Mouse (Mus musculus): ENCODE data around the gene Olfr1352.
"Not testable (repeated sequence)": the region's sequence is repeated elsewhere in the genome, so short reads cannot be mapped to it uniquely, and the experiment has no call there.

The Olfr1352 gene

GRCm38 (mm10) chr10:78980750-78981149, at the start of gene Olfr1352:
TSS of gene Olfr1352 (plus strand) at chr10:78981050.
- DNase-seq (ENCODE audit: low spot score in 2 of 2): no peak

- not testable (repeated sequence) for DNase-seq (ENCODE audit: low spot score in 2 of 2)
These were observed 30.5 kb upstream of the Olfr1352 start, which contains the start of gene Olfr8 for GRCm38 (mm10) chr10:78950336-78950735. TSS of gene Olfr8 (plus strand) at chr10:78950636.

GRCm38 (mm10) chr10:78963009-78963408, 17.8 kb upstream of the Olfr1352 start, which contains the start of gene Olfr1353:
TSS of gene Olfr1353 (plus strand) at chr10:78963309.
- DNase-seq (ENCODE audit: low spot score in 2 of 2): not testable (repeated sequence)

GRCm38 (mm10) chr10:79012172-79012571, 31.3 kb downstream of the Olfr1352 start, which contains the start of gene Olfr1351:
TSS of gene Olfr1351 (plus strand) at chr10:79012472.
- DNase-seq (ENCODE audit: low spot score in 2 of 2): no peak

GRCm38 (mm10) chr10:79028441-79028840, 47.6 kb downstream of the Olfr1352 start, which contains the start of gene Olfr57:
TSS of gene Olfr57 (plus strand) at chr10:79028741.
- no peak for DNase-seq (ENCODE audit: low spot score in 2 of 2)
